Mouse (Mus musculus) adrenal gland, postnatal 4 days (tissue): ENCODE data around the gene Cphx2. TPM values are rescaled to one million over a fixed set of nuclear protein-coding genes. Genes with fewer than 3 reads are reported as not detected.
"Not testable (repeated sequence)": the region's sequence is repeated elsewhere in the genome, so short reads cannot be mapped to it uniquely, and the experiment has no call there.

Source experiments
- DNase-seq, 2 experiments: peaks; one replicate each; pipeline ENCODE4 v3.0.0; 2021 to 2022; ENCODE audit warnings: low spot score in 2 of 2, mixed read lengths in 2 of 2
- long read RNA-seq, 2 experiments: library from polyadenylated mRNA; stranded (forward); transcript quantifications; one replicate each; pipeline ENCODE4 v2.0.0; 2021
- total RNA-seq, 2 experiments: library from RNA; stranded (reverse); gene quantifications; 2 replicates each; pipeline ENCODE4 v1.2.3; 2021

Cphx2 gene
- total RNA-seq, result not detected
- long read RNA-seq, experiment 1, result 0 reads
- long read RNA-seq, experiment 2, result 0 reads

DNA sequence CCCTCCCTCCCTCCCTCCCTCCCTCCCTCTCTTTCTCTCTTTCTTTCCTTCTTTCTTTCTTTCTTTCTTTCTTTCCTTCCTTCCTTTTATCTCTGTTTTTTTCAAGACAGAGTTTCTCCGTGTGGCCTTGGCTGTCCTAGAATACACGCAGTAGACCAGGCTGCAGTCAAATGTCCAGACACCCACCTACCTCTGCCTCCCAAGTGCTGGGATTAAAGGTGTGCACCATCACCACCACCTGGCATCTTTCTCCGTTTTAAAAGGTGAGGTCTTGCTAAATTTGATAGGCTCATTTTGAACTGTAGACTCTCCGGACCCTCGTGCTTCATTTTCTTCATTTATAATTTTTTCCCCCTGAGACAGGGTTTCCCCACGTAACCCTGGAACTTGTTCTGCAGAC, at the start of gene Cphx2:
TSS of gene Cphx2 (plus strand) at position 301 of the 400 bp plus-strand sequence.
- not testable (repeated sequence) for DNase-seq

DNA sequence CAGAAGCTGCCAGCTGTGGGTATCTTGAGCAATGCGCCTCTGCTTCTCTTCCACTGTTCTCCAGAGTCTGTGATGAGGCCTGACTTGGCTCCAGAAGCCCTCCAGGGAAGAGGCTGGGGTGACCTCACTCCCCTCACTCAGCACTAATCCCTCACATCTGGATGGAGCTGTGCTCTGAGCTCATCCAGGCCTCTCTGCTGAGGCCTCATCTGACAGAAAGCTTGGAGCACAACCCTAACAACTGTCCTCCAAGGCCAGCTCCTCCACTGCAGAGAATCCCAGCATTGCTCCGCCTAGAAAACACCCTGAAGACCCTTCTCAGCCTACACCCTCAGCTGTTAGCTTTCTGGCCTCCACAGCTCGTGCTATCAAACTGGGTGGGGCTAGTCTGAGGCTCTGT, 47.0 kb upstream of the Cphx2 start:
- DNase-seq, result not testable (repeated sequence)

DNA sequence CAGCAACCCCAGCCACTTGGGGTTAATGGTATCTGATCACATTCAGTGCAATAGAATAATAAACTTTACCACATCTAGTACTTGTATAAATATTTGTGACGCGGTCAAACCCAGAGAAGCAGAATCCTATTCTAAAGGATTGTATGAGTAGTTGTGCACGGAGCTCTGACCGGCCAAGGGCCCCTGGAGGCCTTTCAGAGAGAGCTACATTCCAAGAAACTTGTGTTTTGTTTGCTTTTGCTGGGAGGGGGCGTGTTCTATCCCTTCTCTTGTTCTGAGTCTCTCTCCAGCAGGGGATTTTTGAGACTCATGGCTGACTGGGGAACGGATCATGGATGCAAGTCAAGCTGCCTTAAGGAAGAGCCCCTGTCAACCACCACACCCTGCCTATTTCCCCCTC, 45.9 kb upstream of the Cphx2 start:
- not testable (repeated sequence) for DNase-seq

DNA sequence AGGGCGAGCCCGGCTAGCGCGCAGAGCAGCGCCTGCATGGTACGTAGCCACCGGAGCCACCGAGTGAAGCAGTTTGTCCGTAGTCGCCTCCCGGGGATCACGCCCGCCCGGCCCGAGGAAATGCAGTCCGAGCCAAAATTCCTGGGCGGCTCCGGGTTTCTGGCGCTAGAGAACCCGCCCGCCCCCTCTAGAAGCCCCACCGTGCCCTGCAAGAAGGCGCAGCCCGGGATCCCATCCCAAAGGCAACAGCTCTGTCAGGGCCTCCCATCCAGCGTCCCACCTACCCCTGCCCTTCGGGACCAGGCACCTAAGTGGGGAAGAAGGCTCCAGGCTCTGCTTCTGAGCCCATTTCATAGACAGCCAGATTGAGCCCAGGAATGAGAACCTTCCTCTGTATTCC, 38.7 kb upstream of the Cphx2 start, which contains the start of gene Gm9780:
TSS of gene Gm9780 (minus strand) at position 101 of the 400 bp plus-strand sequence.
- not testable (repeated sequence) for DNase-seq

DNA sequence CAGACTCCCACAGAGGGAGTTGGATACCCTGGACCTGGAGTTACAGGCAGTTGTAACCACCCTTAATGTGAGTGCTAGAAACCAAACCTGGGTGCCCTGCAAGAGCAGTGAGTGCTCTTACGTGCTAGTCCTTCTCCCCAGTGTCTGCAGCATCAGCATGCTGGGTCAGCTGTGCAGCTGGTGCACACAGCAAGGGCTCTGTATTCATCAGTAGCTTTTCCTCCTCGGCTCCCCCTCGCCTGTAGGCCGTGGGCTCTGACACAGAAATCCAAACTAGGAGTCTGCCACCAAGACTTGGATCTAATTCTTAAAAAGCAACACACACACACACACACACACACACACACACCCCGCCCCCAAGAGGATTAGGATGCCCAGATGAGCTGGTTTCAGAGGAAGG, 36.3 kb upstream of the Cphx2 start:
- DNase-seq, result not testable (repeated sequence)

DNA sequence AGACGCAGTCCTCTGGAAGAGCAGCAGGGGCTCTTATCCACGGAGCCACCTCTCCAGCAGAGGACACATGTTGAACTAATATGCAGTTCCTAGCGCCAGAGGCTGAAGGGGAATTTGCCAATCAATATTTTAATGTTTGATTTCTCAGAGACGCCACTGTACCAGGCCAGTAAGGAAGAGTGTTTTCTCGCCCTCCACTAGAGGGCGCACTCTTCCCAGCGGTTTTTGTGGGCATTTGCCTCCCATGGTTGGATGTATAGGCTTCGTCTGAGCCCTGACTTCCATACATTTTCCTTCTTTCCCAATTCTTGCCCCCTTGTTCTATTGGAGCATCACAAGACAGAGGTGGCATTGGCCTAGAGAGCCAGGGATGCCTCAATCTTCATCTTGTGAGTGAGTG, 34.3 kb upstream of the Cphx2 start:
- not testable (repeated sequence) for DNase-seq

DNA sequence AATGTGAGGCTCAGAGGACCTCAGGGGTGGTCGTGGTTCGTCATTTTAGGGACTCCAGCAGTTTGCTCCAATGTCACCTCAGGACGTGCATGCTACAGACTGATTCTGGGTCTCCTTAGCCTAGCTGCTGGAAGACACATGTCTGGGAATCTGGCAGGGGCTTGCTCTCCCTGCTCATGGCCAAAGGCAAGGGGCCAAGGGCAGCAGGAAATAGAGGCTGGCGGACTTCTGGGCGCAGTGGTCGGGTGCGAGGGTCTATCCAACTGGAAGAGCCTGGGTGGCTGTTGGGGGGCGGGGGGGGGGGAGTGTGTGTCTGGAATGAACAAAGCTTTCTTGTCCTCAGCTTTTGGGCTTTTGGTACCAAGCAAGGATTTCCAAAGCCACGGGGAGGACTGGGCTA, 32.5 kb upstream of the Cphx2 start:
- DNase-seq, result not testable (repeated sequence)

DNA sequence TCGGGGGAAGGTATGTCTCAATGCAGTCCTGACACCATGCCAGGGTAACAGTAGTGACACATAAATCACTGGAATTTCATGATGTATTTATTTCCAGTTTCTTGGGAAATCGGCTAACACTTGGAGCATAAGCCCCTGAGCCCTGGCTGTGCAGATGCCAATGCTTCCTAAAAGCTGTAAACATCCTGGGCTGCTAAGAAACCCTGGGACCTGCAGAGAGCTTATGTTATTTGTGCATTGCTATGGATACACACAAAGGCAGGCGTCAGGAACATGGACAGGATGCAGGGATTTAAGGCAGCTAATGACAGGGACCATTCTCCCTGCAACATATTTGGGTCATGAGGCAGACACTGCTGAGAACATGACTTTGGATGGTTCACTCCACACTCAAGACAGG, 23.1 kb upstream of the Cphx2 start:
- DNase-seq, result not testable (repeated sequence)

DNA sequence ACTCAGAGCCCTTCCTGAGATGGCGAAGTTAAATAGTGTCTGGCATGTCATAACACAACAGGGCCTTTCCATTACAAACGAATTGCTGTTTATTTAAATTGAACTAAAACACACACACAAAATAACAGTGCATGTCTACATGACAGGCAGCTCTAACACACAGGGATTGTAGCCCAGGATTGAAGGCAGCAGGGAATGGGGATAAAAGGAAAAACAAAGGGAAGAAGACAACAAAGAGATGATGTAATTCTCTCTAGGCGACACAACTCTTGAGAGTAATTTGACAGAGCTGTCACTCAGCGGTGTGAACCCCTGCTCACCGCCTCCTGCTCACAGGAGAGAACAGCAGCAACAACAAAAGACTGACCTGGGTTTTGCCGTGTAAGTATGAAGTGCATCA, 22.0 kb upstream of the Cphx2 start:
- DNase-seq, result not testable (repeated sequence)

DNA sequence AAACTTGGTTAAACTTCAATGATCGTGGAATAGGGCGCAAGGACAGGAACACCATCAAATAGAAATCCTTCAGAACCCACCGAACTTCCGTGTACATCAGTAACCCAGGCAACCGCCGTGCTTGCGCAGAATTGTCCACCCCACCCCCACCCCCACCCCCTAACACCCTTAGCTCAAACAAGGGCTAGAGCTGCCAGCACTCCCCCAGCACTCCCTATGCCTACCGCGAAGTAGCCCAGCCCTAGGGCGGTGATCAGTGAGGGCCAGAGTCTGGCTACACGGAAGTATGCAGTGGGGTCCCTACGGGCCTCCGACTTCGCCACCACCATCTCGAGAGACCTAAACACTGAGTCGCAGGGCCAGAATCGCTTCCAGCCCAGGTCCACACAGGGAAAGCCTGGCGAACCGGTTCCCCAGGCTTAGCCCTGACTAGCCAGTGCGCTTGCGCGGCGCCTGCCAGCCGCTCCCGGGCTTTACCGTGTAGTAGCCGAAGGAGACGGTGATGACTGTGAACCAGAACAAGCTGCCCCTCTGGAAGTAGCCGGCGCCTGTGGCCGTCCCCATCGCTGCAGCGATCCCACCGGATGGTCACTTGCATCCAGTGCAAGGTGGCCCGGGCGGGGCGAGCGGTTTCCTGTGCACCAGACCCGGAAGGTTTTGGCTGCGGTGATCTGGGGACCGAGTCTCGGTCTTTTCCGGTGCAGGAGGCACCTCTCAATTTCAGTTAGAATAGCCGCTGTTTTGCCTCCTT, 14.6 kb upstream of the Cphx2 start:
- DNase-seq, result not testable (repeated sequence)

DNA sequence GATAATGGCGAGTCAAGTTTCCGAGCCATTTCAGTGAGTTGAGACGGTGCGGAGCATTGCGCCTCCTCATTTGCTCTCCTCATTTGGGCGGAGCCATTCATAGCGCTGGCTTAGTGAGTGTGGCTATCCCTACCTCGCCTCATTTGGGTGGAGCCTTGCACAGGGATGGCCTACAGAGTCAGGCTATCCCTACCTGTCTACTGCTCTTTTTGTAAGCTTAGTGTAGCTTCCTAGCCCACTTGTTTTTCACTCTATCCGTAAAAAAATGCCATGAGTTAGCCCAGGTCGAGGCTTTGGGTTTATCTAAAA, 14.0 kb upstream of the Cphx2 start, which contains the start of gene Tmem254c:
TSS of gene Tmem254c (minus strand) at position 31 of the 309 bp plus-strand sequence.
- not testable (repeated sequence) for DNase-seq

DNA sequence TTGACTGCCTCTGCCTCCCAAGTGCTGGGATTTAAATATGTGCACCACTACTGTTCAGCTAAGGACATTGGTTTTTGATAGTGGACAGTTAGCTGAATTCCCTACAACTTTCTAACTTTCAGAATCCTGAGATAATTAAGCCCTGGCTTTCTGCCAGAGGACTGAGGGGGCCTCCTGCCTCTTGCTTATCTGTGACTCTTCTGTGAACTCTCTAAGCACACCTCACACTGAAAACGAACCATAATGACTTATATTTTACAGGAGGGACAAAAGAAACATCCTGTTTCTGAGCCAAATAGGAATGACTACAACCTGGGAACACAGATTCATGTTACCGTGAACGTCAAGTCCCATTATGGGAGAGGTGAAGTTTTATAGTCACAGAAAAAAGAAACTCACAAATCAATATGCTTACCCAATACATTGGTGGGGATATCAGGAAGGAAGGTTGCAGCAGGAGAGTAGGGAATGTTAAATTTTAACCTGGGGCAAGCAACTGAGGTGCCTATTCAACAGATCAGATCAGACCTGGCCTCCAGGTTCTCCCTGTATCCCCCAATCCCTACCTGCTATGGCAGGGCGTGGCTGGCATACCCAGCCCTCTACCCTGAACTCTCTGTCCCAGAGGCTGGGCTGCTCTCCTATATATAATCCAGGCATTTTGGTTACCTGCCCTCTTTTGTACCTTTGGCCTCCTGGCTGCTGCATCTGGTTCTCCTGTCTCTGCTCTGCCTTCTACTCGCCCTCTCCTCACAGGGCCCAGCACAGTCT, 4.5 kb upstream of the Cphx2 start:
- DNase-seq, result not testable (repeated sequence)

DNA sequence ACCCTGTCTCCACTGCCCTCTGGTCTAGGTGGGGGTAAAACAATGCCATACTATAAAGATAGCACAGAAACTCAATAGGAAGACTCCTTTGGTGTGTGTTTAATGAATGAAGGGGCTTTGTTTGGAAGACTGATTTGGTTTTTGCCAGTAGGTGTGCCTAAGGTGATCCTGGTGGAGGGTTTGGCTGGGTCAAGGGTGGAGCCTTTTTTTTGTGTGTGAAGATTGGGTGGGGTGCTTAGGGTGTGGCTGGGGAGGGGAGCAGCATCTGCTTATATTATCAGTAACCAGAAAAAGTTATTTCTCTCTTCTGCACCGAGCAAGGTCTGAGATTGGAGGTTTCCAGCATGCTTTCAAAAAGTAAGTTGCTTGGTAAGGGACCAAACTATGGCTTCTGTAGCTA, 681 bp downstream of the Cphx2 start, which contains the start of gene Cphx3:
TSS of gene Cphx3 (plus strand) at position 301 of the 400 bp plus-strand sequence.
- DNase-seq, result not testable (repeated sequence)

DNA sequence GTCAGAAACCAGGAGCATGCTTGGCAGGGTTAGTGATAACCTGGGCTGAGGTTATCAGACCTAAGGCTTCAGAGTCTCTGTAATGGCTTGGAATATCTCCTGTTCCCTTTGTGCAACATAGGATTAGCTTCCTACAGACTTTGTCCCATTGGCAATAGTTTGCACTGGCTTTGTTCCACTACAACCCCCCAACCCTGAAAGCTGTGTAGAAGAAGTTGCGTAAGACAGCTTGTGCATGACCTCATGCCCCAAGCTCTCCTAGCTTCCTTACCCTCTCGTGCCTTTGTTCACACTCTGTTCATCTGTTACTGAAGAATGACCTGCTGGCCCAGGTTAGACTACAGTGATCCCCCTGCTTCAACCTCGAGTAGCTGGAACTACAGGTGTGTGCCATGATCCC, 16.3 kb downstream of the Cphx2 start:
- not testable (repeated sequence) for DNase-seq

DNA sequence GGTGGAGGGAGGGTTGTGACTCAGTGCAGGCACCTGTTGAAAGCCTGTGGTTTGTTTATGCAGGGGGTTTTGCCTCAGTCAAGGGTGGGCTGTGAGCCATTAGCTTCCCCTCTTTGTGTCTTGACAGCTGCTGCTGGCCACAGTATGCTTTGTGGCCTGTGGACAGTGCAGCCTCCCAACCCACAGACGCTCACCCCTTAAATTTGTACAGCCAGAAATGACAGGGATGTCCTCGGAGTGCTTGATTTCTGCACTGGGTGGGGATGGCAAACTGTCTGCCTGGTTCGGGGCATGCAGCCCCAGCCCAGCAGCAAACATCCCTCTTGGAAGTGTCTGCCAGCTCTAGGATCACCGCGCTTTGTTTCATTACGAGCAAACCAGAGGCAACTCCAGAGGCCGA, 36.8 kb downstream of the Cphx2 start, which contains the start of gene Duxbl2:
TSS of gene Duxbl2 (plus strand) at position 200 of the 400 bp plus-strand sequence.
- DNase-seq, result not testable (repeated sequence)

DNA sequence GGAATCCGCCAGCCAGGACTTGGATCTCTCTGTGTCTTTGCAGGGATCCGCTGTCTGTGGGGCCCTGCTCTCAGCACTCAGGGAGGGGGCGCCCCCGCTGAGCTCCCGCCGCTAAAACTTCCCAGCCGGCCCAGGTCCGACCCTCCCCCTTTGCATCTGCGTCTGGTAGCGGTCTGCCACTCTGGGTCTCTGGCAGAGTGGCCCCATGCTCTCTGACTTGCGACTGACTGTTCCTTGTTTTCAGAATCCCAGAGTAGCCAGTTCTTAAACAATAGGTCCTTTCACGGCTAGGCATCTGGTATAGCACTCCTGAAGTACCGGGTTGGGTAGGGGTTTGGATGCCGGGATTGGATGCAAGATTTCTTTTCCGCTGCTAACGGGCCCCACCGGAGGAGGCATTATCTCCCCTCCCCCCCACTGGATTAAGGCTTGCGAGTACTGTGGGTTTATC, 37.3 kb downstream of the Cphx2 start:
- not testable (repeated sequence) for DNase-seq

DNA sequence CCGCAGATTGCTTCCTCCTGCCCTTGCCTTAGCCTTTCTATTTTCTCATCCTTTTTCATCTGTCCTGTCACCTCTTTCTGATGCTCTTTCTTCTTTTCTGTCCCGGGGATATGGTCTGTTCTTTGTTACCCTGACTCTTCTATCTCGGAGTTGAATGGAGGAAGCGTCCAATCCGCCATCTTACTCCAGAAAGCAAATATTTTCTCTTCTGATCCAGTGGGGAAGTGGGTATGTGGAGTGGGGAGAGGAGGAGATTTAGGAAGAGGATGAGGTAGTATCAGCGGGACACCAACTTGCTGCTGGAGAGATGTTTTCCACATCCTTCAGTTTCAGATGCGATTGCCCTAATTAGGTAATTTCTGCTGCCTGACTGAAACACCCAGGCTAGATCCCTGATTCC, 37.8 kb downstream of the Cphx2 start:
- DNase-seq, result not testable (repeated sequence)

Other genes starting within 250 kb of the Cphx2 start
- 10 to 100 TPM; 54.9 to 58.8 TPM for gene Anxa11, start 239.4 kb upstream of the Cphx2 start, total RNA-seq
- gene Plac9a, start 178.4 kb upstream of the Cphx2 start, total RNA-seq, result 1 to 10 TPM; 1.7 to 2.4 TPM
- 1 to 10 TPM; 6.2 to 7.2 TPM for gene Tmem254a, start 153.8 kb upstream of the Cphx2 start, total RNA-seq
- gene Cphx1, start 143.2 kb upstream of the Cphx2 start, total RNA-seq, result not detected
- gene Duxbl1, start 102.9 kb upstream of the Cphx2 start, total RNA-seq, result 1 to 10 TPM; 2.5 to 2.8 TPM
- 10 to 100 TPM; 11.6 to 22.2 TPM for gene Gm9780, start 38.8 kb upstream of the Cphx2 start, total RNA-seq
- 10 to 100 TPM; 22.2 to 45.4 TPM for gene Tmem254c, start 14.2 kb upstream of the Cphx2 start, total RNA-seq
- not detected for gene Cphx3, start 781 bp downstream of the Cphx2 start, total RNA-seq
- gene Duxbl2, start 36.8 kb downstream of the Cphx2 start, total RNA-seq, result 1 to 10 TPM; 1.0 to 1.2 TPM
- gene Plac9b, start 101.0 kb downstream of the Cphx2 start, total RNA-seq, result 10 to 100 TPM; 49.1 to 62.8 TPM
- gene Tmem254b, start 125.5 kb downstream of the Cphx2 start, total RNA-seq, result 10 to 100 TPM; 17.3 to 18.2 TPM
- 1 to 10 TPM; 4.7 to 6.4 TPM for gene Duxbl3, start 176.4 kb downstream of the Cphx2 start, total RNA-seq